Mouse (Mus musculus): Measurements from ENCODE around the gene Cog4. TPM values are rescaled to one million over a fixed set of nuclear protein-coding genes. Genes with fewer than 3 reads are reported as not detected.

The Cog4 gene
- polyA plus RNA-seq, 1 experiment from 2014 or later = 66.7 TPM

DNA sequence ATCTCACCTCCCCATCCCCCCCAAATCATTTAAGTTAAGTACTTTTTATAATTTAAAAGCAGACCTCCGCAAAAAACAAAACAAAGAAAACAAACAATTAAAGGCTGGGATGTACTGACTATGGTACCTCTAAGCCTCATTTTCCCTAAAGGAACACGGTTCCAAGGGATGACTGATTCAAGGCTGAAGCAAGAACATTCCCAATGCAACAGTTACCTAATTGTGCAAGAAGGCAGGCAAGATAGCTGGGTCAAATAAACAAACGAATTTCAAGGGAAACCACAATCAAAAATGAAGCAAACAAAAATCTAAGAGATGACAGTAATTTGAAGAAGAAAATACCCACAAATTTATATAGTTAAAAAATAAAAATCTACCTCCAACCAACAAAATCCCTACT is 24.4 kb upstream of the Cog4 start:
- peaks cover 100% of the 10 kb centered on the region for H3K36me3 ChIP-seq (replicated peaks; ENCODE audit: control insufficient read depth, insufficient read depth)
- no peaks in the 10 kb centered on the region for H3K4me1 ChIP-seq (replicated peaks; ENCODE audit: control insufficient read depth, insufficient read depth, low read length)
- DNase-seq (ENCODE audit: low spot score) (no peak), ATAC-seq (ENCODE audit: low FRiP score) (no peak)
- no peak overlapping the region for H3K4me3 ChIP-seq (replicated peaks; ENCODE audit: low read length)
- no peaks in the 10 kb centered on the region for H3K27me3 ChIP-seq (ENCODE audit: control insufficient read depth, insufficient read depth, low read length)
- no peak overlapping the region for H3K27ac ChIP-seq
- H3K9me3 ChIP-seq (ENCODE audit: control insufficient read depth, low read length) = no peaks in the 10 kb centered on the region
- no peak overlapping the region for H3K9ac ChIP-seq
- WGBS = 85% methylated on average over 3 of the region's 3 CpGs
- no peak overlapping the region for H3K4me2 ChIP-seq (replicated peaks)

DNA sequence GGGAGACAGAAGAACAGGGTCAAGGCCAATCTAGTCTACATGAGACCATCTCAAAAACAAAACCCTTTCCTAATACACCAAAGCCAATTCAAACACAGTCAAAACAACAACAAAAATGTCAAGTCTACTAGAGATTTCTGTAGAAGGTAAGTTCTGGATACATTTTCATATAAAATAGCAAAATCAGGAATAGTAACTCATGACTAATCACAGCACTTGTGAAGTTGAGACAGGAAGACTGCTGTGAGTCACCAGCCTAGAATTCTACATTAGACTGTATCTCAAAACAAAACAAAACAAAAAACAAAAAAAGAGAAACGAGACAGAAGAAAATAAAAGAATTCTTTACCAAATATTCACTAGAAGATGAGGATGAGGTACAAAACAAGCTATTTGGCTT is 21.5 kb upstream of the Cog4 start:
- H3K27me3 ChIP-seq (ENCODE audit: control insufficient read depth, insufficient read depth, low read length) = no peaks in the 10 kb centered on the region
- no peaks in the 10 kb centered on the region for H3K4me1 ChIP-seq (replicated peaks; ENCODE audit: control insufficient read depth, insufficient read depth, low read length)
- no peak overlapping the region for H3K9ac ChIP-seq
- H3K9me3 ChIP-seq (ENCODE audit: control insufficient read depth, low read length) = no peaks in the 10 kb centered on the region
- WGBS = 94% methylated on average over 1 of the region's 1 CpGs
- H3K36me3 ChIP-seq (replicated peaks; ENCODE audit: control insufficient read depth, insufficient read depth) = peaks cover 100% of the 10 kb centered on the region
- no peak overlapping the region for H3K4me2 ChIP-seq (replicated peaks)
- no peak for ATAC-seq (ENCODE audit: low FRiP score)
- H3K4me3 ChIP-seq (replicated peaks; ENCODE audit: low read length) = no peak overlapping the region
- DNase-seq (ENCODE audit: low spot score) = no peak
- H3K27ac ChIP-seq = no peak overlapping the region

DNA sequence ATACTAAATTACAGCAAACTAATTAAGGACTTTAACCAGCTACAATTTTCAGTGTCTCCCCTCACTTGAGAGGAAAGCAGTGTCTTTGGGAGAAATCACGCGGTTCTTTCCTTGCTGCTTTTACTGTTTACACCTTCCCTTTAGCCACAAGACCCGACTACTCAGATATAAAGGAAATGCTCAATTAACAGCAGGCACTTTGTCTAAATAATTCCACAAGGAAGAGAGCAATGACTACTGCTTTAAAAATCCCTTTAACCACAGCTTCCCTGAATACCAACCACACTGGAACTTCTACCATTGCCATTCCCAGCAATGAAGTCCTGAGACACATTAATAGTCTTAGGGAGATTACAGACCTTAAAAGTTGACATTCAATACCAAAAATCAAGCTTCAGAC is 17.9 kb upstream of the Cog4 start:
- ATAC-seq (ENCODE audit: low FRiP score) = no peak
- Histone ChIP-seq H3K4me1 (replicated peaks; ENCODE audit: control insufficient read depth, insufficient read depth, low read length) (no peaks in the 10 kb centered on the region), H3K9me3 (ENCODE audit: control insufficient read depth, low read length) (no peaks in the 10 kb centered on the region), H3K27me3 (ENCODE audit: control insufficient read depth, insufficient read depth, low read length) (no peaks in the 10 kb centered on the region), H3K4me2 (replicated peaks) (no peak overlapping the region), H3K4me3 (replicated peaks; ENCODE audit: low read length) (no peak overlapping the region), H3K27ac (no peak overlapping the region), H3K36me3 (replicated peaks; ENCODE audit: control insufficient read depth, insufficient read depth) (peaks cover 98% of the 10 kb centered on the region), H3K9ac (no peak overlapping the region)
- 90% methylated on average over 3 of the region's 3 CpGs for WGBS
- DNase-seq (ENCODE audit: low spot score) = no peak

DNA sequence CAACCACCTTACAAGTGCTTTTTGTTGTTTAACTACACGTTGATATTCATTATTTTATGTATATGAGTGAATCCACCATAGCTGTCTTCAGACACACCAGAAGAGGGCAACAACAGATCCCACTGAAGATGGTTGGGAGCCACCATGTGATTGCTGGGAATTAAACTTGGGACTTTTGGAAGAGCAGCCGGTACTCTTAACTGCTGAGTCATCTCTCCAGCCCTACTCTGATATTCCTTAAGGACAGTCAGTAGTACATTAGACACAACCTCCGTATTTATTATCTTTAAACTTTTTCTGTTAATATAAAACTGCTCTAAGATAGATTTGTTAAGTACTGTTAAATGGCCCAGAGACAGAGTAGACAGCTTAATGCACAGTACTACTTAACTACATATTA is 14.4 kb upstream of the Cog4 start:
- no peak overlapping the region for H3K9ac ChIP-seq
- H3K4me1 ChIP-seq (replicated peaks; ENCODE audit: control insufficient read depth, insufficient read depth, low read length) = no peaks in the 10 kb centered on the region
- no peak overlapping the region for H3K4me2 ChIP-seq (replicated peaks)
- DNase-seq (ENCODE audit: low spot score) (no peak), ATAC-seq (ENCODE audit: low FRiP score) (no peak)
- no peaks in the 10 kb centered on the region for H3K9me3 ChIP-seq (ENCODE audit: control insufficient read depth, low read length)
- H3K4me3 ChIP-seq (replicated peaks; ENCODE audit: low read length) = no peak overlapping the region
- WGBS = 91% methylated on average over 3 of the region's 3 CpGs
- H3K36me3 ChIP-seq (replicated peaks; ENCODE audit: control insufficient read depth, insufficient read depth) = peaks cover 98% of the 10 kb centered on the region
- no peaks in the 10 kb centered on the region for H3K27me3 ChIP-seq (ENCODE audit: control insufficient read depth, insufficient read depth, low read length)
- no peak overlapping the region for H3K27ac ChIP-seq

DNA sequence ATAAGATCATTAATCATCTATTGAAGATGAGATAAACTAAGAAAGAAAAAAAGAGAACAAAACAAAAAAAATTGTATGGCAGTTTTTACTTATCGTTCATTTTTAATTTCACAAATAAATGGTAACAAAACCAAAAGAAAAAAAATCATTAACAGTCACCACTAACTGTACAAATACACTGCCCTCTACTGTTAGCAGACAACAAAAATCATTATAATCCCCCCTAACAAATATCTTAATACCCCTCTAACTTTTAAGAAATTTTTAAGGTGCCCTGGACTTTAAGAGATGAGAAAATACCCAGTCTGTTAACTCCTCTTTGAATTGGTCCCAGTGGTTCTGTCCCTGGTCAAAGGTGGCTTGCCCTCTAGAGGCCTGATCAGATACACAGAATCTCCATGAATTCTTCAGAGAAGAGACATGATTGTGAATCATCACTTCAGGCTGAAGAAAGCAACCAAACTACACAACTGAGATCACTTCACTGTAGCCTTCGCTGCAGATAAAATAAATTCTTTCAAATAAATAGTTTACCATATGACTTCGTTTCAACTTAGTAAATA is 4.3 kb upstream of the Cog4 start:
- Histone ChIP-seq H3K4me3 (replicated peaks; ENCODE audit: low read length) (no peak overlapping the region), H3K27ac (no peak overlapping the region), H3K9me3 (ENCODE audit: control insufficient read depth, low read length) (no peaks in the 10 kb centered on the region), H3K4me1 (replicated peaks; ENCODE audit: control insufficient read depth, insufficient read depth, low read length) (peaks cover 11% of the 10 kb centered on the region), H3K9ac (no peak overlapping the region), H3K27me3 (ENCODE audit: control insufficient read depth, insufficient read depth, low read length) (no peaks in the 10 kb centered on the region), H3K4me2 (replicated peaks) (no peak overlapping the region), H3K36me3 (replicated peaks; ENCODE audit: control insufficient read depth, insufficient read depth) (peaks cover 74% of the 10 kb centered on the region)
- DNase-seq (ENCODE audit: low spot score) = no peak
- 94% methylated on average over 3 of the region's 3 CpGs for WGBS
- ATAC-seq (ENCODE audit: low FRiP score) = no peak

DNA sequence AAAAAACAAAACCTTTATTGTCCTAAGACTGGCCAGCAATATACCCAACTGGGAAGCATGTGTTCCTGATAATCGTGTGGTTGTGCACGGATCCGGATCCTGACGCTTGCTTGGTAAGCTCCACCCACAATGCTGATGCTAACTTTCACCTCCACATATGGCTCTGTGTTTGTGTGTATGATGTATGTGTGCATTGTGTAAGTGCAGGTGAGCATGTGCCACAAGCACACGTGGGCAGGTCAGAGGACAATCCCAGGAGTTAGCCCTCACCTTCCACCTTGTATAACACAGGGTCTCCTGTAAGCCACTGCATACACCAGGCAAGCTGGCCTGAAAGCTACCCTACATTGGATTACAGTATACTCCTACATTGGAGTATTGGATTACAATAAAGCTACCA is 3.2 kb upstream of the Cog4 start:
- WGBS = 93% methylated on average over 5 of the region's 5 CpGs
- Histone ChIP-seq H3K9ac (no peak overlapping the region), H3K27me3 (ENCODE audit: control insufficient read depth, insufficient read depth, low read length) (no peaks in the 10 kb centered on the region), H3K4me2 (replicated peaks) (no peak overlapping the region), H3K27ac (no peak overlapping the region), H3K4me1 (replicated peaks; ENCODE audit: control insufficient read depth, insufficient read depth, low read length) (peaks cover 19% of the 10 kb centered on the region), H3K36me3 (replicated peaks; ENCODE audit: control insufficient read depth, insufficient read depth) (peaks cover 62% of the 10 kb centered on the region), H3K4me3 (replicated peaks; ENCODE audit: low read length) (no peak overlapping the region), H3K9me3 (ENCODE audit: control insufficient read depth, low read length) (no peaks in the 10 kb centered on the region)
- ATAC-seq (ENCODE audit: low FRiP score) (no peak), DNase-seq (ENCODE audit: low spot score) (no peak)

DNA sequence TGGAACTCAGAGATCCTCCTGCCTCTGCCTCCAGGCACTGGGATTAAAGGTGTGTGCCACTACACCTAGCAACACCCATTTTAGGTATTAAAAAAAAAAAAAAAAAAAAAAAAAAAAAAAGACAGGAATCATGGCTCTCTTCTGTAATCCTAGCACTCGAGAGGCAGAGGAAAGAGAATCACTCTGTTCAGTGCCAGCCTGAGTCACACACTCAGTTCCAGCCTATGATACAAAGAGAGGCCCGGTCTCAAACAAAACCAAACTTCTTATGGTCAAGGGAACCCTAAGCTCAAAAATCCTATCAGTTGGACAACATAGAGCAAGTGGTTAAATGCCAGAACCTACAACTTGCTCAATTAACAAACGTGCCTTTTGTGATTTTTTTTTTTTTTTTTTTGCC is 1.5 kb upstream of the Cog4 start:
- H3K4me2 ChIP-seq (replicated peaks) = peak overlapping the region; percentile 71
- no peak for DNase-seq (ENCODE audit: low spot score)
- no peak overlapping the region for H3K9ac ChIP-seq
- peaks cover 52% of the 10 kb centered on the region for H3K36me3 ChIP-seq (replicated peaks; ENCODE audit: control insufficient read depth, insufficient read depth)
- no peak for ATAC-seq (ENCODE audit: low FRiP score)
- WGBS = 82% methylated on average over 3 of the region's 3 CpGs
- H3K4me3 ChIP-seq (replicated peaks; ENCODE audit: low read length) = no peak overlapping the region
- no peaks in the 10 kb centered on the region for H3K27me3 ChIP-seq (ENCODE audit: control insufficient read depth, insufficient read depth, low read length)
- H3K27ac ChIP-seq = no peak overlapping the region
- H3K4me1 ChIP-seq (replicated peaks; ENCODE audit: control insufficient read depth, insufficient read depth, low read length) = peaks cover 19% of the 10 kb centered on the region
- no peaks in the 10 kb centered on the region for H3K9me3 ChIP-seq (ENCODE audit: control insufficient read depth, low read length)

DNA sequence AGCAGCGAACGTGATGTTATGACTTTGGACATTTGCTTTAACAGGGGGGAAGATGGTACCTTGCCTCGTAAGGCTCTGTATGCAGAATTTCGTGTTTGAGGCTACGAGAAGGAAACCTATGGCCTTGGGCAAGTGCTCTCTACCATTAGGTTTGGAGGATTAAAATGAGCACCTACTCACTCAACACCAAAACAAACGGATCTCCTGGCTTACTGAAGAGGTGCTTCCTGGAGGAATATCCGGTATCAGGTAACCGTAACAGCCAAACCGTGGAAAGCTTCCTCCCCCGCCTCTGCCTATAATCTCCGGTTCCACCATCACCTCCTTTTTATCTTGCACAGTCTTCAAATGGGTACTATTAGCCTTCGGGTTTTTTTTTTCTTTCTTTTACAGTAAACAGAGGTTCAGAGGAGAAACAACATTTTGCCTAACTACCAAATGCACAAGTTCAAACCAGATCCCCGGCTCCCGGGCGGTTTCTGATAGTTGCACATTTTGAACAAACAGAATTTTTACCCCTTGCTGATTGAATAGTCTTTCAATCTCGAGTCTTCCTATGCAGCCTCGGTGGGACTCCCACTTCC is 487 bp upstream of the Cog4 start:
- 12% methylated on average over 17 of the region's 17 CpGs for WGBS
- peaks cover 52% of the 10 kb centered on the region for H3K36me3 ChIP-seq (replicated peaks; ENCODE audit: control insufficient read depth, insufficient read depth)

DNA sequence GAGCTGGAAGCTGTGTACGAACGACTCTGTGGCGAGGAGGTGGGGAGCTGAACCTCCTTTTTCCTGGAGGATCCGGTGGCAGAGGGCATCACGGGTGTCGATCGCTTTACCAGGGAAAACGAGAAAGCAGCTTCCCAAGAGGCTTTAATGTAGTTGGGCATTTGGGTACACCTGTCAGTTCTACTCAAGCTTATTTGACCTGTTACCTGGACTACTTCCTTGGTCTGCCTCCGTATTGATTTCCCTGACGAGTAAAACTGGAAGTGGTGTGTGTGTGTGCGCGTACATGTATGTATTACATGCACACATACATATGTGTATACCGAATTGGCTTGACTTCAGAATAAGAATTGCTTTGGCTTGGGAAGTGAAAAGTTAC is 760 bp downstream of the Cog4 start:
- DNase-seq (ENCODE audit: low spot score) (no peak), ATAC-seq (ENCODE audit: low FRiP score) (0 out of 2 replicates have a peak, but pooled peaks have one; percentile 11)
- 2% methylated on average over 13 of the region's 13 CpGs for WGBS
- H3K4me2 ChIP-seq (replicated peaks) = peak overlapping the region; percentile 71
- peak overlapping the region; percentile 88 for H3K27ac ChIP-seq
- H3K4me3 ChIP-seq (replicated peaks; ENCODE audit: low read length) = peak overlapping the region; percentile 92
- H3K36me3 ChIP-seq (replicated peaks; ENCODE audit: control insufficient read depth, insufficient read depth) = peaks cover 54% of the 10 kb centered on the region
- peak overlapping the region; percentile 94 for H3K9ac ChIP-seq
- H3K27me3 ChIP-seq (ENCODE audit: control insufficient read depth, insufficient read depth, low read length) = no peaks in the 10 kb centered on the region
- H3K4me1 ChIP-seq (replicated peaks; ENCODE audit: control insufficient read depth, insufficient read depth, low read length) = peaks cover 19% of the 10 kb centered on the region
- no peaks in the 10 kb centered on the region for H3K9me3 ChIP-seq (ENCODE audit: control insufficient read depth, low read length)

More for the DNA sequence above, 487 bp upstream of the Cog4 start:
- Histone ChIP-seq H3K4me2 (replicated peaks) (peak overlapping the region; percentile 71), H3K4me1 (replicated peaks; ENCODE audit: control insufficient read depth, insufficient read depth, low read length) (peaks cover 19% of the 10 kb centered on the region), H3K4me3 (replicated peaks; ENCODE audit: low read length) (peak overlapping the region; percentile 92), H3K9me3 (ENCODE audit: control insufficient read depth, low read length) (no peaks in the 10 kb centered on the region), H3K27me3 (ENCODE audit: control insufficient read depth, insufficient read depth, low read length) (no peaks in the 10 kb centered on the region), H3K9ac (peak overlapping the region; percentile 94), H3K27ac (peak overlapping the region; percentile 88)
- ATAC-seq (ENCODE audit: low FRiP score) (no peak), DNase-seq (ENCODE audit: low spot score) (no peak)
